Mouse (Mus musculus): Measurements from ENCODE around the gene Ampd2. TPM values are rescaled to one million over a fixed set of nuclear protein-coding genes. Genes with fewer than 3 reads are reported as not detected.

The Ampd2 gene
- polyA plus RNA-seq, 1 experiment from 2014 or later = 69.8 TPM

- Histone ChIP-seq H3K27me3 (ENCODE audit: insufficient read depth, low read length) (no peaks in the 10 kb centered on the region), H3K36me3 (ENCODE audit: insufficient read depth, low read length) (no peaks in the 10 kb centered on the region), H3K9ac (replicated peaks; ENCODE audit: low read length) (no peak overlapping the region), H3K9me3 (ENCODE audit: low read length) (no peaks in the 10 kb centered on the region), H3K27ac (ENCODE audit: low read length) (no peak overlapping the region), H3K4me2 (replicated peaks; ENCODE audit: low read depth, low read length) (no peak overlapping the region), H3K4me1 (ENCODE audit: insufficient read depth, low read length) (peaks cover 11% of the 10 kb centered on the region), H3K4me3 (ENCODE audit: low read length) (no peak overlapping the region)
- WGBS = 27% methylated on average over 2 of the region's 2 CpGs
- ATAC-seq (ENCODE audit: low FRiP score, low TSS enrichment) = no peak
These were observed 3.5 kb upstream of the Ampd2 start for GRCm38 (mm10) chr3:108089916-108090315.

GRCm38 (mm10) chr3:108088842-108089380 is 2.5 kb upstream of the Ampd2 start:
- Histone ChIP-seq H3K27ac (ENCODE audit: low read length) (no peak overlapping the region), H3K4me2 (replicated peaks; ENCODE audit: low read depth, low read length) (no peak overlapping the region), H3K27me3 (ENCODE audit: insufficient read depth, low read length) (no peaks in the 10 kb centered on the region), H3K9ac (replicated peaks; ENCODE audit: low read length) (no peak overlapping the region), H3K36me3 (ENCODE audit: insufficient read depth, low read length) (no peaks in the 10 kb centered on the region), H3K9me3 (ENCODE audit: low read length) (no peaks in the 10 kb centered on the region), H3K4me1 (ENCODE audit: insufficient read depth, low read length) (peaks cover 21% of the 10 kb centered on the region), H3K4me3 (ENCODE audit: low read length) (no peak overlapping the region)
- no peak for ATAC-seq (ENCODE audit: low FRiP score, low TSS enrichment)
- WGBS = 37% methylated on average over 5 of the region's 5 CpGs

GRCm38 (mm10) chr3:108087329-108087728 is 878 bp upstream of the Ampd2 start:
- Histone ChIP-seq H3K4me1 (ENCODE audit: insufficient read depth, low read length) (peaks cover 34% of the 10 kb centered on the region), H3K9me3 (ENCODE audit: low read length) (no peaks in the 10 kb centered on the region), H3K4me2 (replicated peaks; ENCODE audit: low read depth, low read length) (peak overlapping the region; percentile 98; the same call in 1 of the 2 replicates), H3K36me3 (ENCODE audit: insufficient read depth, low read length) (no peaks in the 10 kb centered on the region), H3K27ac (ENCODE audit: low read length) (no peak overlapping the region; the same call in 1 of the 2 replicates), H3K27me3 (ENCODE audit: insufficient read depth, low read length) (no peaks in the 10 kb centered on the region), H3K9ac (replicated peaks; ENCODE audit: low read length) (no peak overlapping the region), H3K4me3 (ENCODE audit: low read length) (no peak overlapping the region)
- no peak for ATAC-seq (ENCODE audit: low FRiP score, low TSS enrichment)
- 77% methylated on average over 3 of the region's 3 CpGs for WGBS

GRCm38 (mm10) chr3:108085721-108086469 is 556 bp downstream of the Ampd2 start:
- Histone ChIP-seq H3K9me3 (ENCODE audit: low read length) (no peaks in the 10 kb centered on the region), H3K27me3 (ENCODE audit: insufficient read depth, low read length) (no peaks in the 10 kb centered on the region), H3K4me3 (ENCODE audit: low read length) (peak overlapping the region; percentile 75), H3K4me2 (replicated peaks; ENCODE audit: low read depth, low read length) (peak overlapping the region; percentile 98), H3K36me3 (ENCODE audit: insufficient read depth, low read length) (no peaks in the 10 kb centered on the region), H3K4me1 (ENCODE audit: insufficient read depth, low read length) (peaks cover 44% of the 10 kb centered on the region), H3K9ac (replicated peaks; ENCODE audit: low read length) (peak overlapping the region; percentile 83), H3K27ac (ENCODE audit: low read length) (peak overlapping the region; percentile 98)
- under 1% methylated on average over 31 of the region's 31 CpGs for WGBS
- ATAC-seq (ENCODE audit: low FRiP score, low TSS enrichment) = peak; percentile 84

GRCm38 (mm10) chr3:108085281-108085720 is 1.1 kb downstream of the Ampd2 start:
- peak overlapping the region; percentile 98 for H3K27ac ChIP-seq (ENCODE audit: low read length)
- H3K4me1 ChIP-seq (ENCODE audit: insufficient read depth, low read length) = peaks cover 44% of the 10 kb centered on the region
- no peaks in the 10 kb centered on the region for H3K27me3 ChIP-seq (ENCODE audit: insufficient read depth, low read length)
- ATAC-seq (ENCODE audit: low FRiP score, low TSS enrichment) = peak; percentile 83
- H3K4me3 ChIP-seq (ENCODE audit: low read length) = peak overlapping the region; percentile 75
- WGBS = under 1% methylated on average over 14 of the region's 14 CpGs
- H3K9me3 ChIP-seq (ENCODE audit: low read length) = no peaks in the 10 kb centered on the region
- H3K9ac ChIP-seq (replicated peaks; ENCODE audit: low read length) = peak overlapping the region; percentile 83
- peak overlapping the region; percentile 98 for H3K4me2 ChIP-seq (replicated peaks; ENCODE audit: low read depth, low read length)
- peaks cover 3% of the 10 kb centered on the region; the same call in 1 of the 2 replicates for H3K36me3 ChIP-seq (ENCODE audit: insufficient read depth, low read length)

GRCm38 (mm10) chr3:108084767-108085270 is 1.6 kb downstream of the Ampd2 start:
- Histone ChIP-seq H3K4me2 (replicated peaks; ENCODE audit: low read depth, low read length) (peak overlapping the region; percentile 98), H3K9ac (replicated peaks; ENCODE audit: low read length) (peak overlapping the region; percentile 83), H3K27ac (ENCODE audit: low read length) (peak overlapping the region; percentile 98), H3K27me3 (ENCODE audit: insufficient read depth, low read length) (no peaks in the 10 kb centered on the region), H3K4me3 (ENCODE audit: low read length) (peak overlapping the region; percentile 75), H3K9me3 (ENCODE audit: low read length) (no peaks in the 10 kb centered on the region), H3K36me3 (ENCODE audit: insufficient read depth, low read length) (peaks cover 8% of the 10 kb centered on the region), H3K4me1 (ENCODE audit: insufficient read depth, low read length) (peaks cover 44% of the 10 kb centered on the region)
- WGBS = 8% methylated on average over 13 of the region's 13 CpGs
- peak; percentile 35 for ATAC-seq (ENCODE audit: low FRiP score, low TSS enrichment)

GRCm38 (mm10) chr3:108083904-108084407 is 2.5 kb downstream of the Ampd2 start:
- Histone ChIP-seq H3K4me1 (ENCODE audit: insufficient read depth, low read length) (peaks cover 40% of the 10 kb centered on the region), H3K4me2 (replicated peaks; ENCODE audit: low read depth, low read length) (peak overlapping the region; percentile 98), H3K36me3 (ENCODE audit: insufficient read depth, low read length) (peaks cover 16% of the 10 kb centered on the region), H3K9me3 (ENCODE audit: low read length) (no peaks in the 10 kb centered on the region), H3K27ac (ENCODE audit: low read length) (no peak overlapping the region), H3K27me3 (ENCODE audit: insufficient read depth, low read length) (no peaks in the 10 kb centered on the region), H3K4me3 (ENCODE audit: low read length) (peak overlapping the region; percentile 75; the same call in 1 of the 2 replicates), H3K9ac (replicated peaks; ENCODE audit: low read length) (peak overlapping the region; percentile 83; the same call in 1 of the 2 replicates)
- 85% methylated on average over 4 of the region's 4 CpGs for WGBS
- no peak for ATAC-seq (ENCODE audit: low FRiP score, low TSS enrichment)

GRCm38 (mm10) chr3:108083161-108083560 is 3.3 kb downstream of the Ampd2 start:
- H3K27ac ChIP-seq (ENCODE audit: low read length) = no peak overlapping the region
- H3K9ac ChIP-seq (replicated peaks; ENCODE audit: low read length) = no peak overlapping the region
- H3K36me3 ChIP-seq (ENCODE audit: insufficient read depth, low read length) = peaks cover 24% of the 10 kb centered on the region
- no peak for ATAC-seq (ENCODE audit: low FRiP score, low TSS enrichment)
- no peaks in the 10 kb centered on the region for H3K27me3 ChIP-seq (ENCODE audit: insufficient read depth, low read length)
- H3K4me1 ChIP-seq (ENCODE audit: insufficient read depth, low read length) = peaks cover 36% of the 10 kb centered on the region
- no peak overlapping the region for H3K4me2 ChIP-seq (replicated peaks; ENCODE audit: low read depth, low read length)
- WGBS = 51% methylated on average over 2 of the region's 2 CpGs
- no peaks in the 10 kb centered on the region for H3K9me3 ChIP-seq (ENCODE audit: low read length)
- H3K4me3 ChIP-seq (ENCODE audit: low read length) = no peak overlapping the region

- 77% methylated on average over 1 of the region's 1 CpGs for WGBS
- H3K9ac ChIP-seq (replicated peaks; ENCODE audit: low read length) = peak overlapping the region; percentile 38
- H3K36me3 ChIP-seq (ENCODE audit: insufficient read depth, low read length) = peaks cover 31% of the 10 kb centered on the region
- H3K4me1 ChIP-seq (ENCODE audit: insufficient read depth, low read length) = peaks cover 36% of the 10 kb centered on the region
- H3K4me3 ChIP-seq (ENCODE audit: low read length) = 0 out of 2 replicates have a peak overlapping the region, but pooled peaks have one; percentile 4
- peak overlapping the region; percentile 22; the same call in 1 of the 2 replicates for H3K4me2 ChIP-seq (replicated peaks; ENCODE audit: low read depth, low read length)
- no peaks in the 10 kb centered on the region for H3K27me3 ChIP-seq (ENCODE audit: insufficient read depth, low read length)
- ATAC-seq (ENCODE audit: low FRiP score, low TSS enrichment) = no peak
- no peaks in the 10 kb centered on the region for H3K9me3 ChIP-seq (ENCODE audit: low read length)
- H3K27ac ChIP-seq (ENCODE audit: low read length) = peak overlapping the region; percentile 34; the same call in 1 of the 2 replicates
These were observed 4.1 kb downstream of the Ampd2 start for GRCm38 (mm10) chr3:108082251-108082875.
